Mouse (Mus musculus) forebrain, postnatal 0 days (tissue): ENCODE measurements around the gene Slc35e3. TPM values are rescaled to one million over a fixed set of nuclear protein-coding genes. Genes with fewer than 3 reads are reported as not detected.

Source experiments
- ATAC-seq: fragments of 200-750 bp; cut with Nextera tagmentation; 2 replicates; pipeline ENCODE4 v1.8.0; 2017; ENCODE audit warnings: mild to moderate bottlenecking, moderate library complexity
- DNase-seq: peaks from one replicate; pipeline ENCODE4 v3.0.0-alpha.2; 2015
- H3K27ac ChIP-seq: fragments of 300-500 bp; sonication (generic); 2 replicates; pipeline ENCODE4 v1.5.1; 2014; ENCODE audit warnings: low read depth, mild to moderate bottlenecking, antibody characterized with exemption, low read length, moderate library complexity, mixed read lengths
- H3K27me3 ChIP-seq: fragments of 300-500 bp; sonication (generic); 2 replicates; pipeline ENCODE4 v1.6.1; 2014; ENCODE audit warnings: mild to moderate bottlenecking, low read length, mixed read lengths; ENCODE audit not compliant: insufficient read depth
- H3K36me3 ChIP-seq: fragments of 300-500 bp; sonication (generic); 2 replicates; pipeline ENCODE4 v1.6.1; 2014; ENCODE audit warnings: mild to moderate bottlenecking, moderate library complexity; ENCODE audit not compliant: insufficient read depth
- H3K4me1 ChIP-seq: fragments of 300-500 bp; sonication (generic); 2 replicates; pipeline ENCODE4 v1.6.1; 2014; ENCODE audit warnings: antibody characterized with exemption; ENCODE audit not compliant: insufficient read depth
- H3K4me2 ChIP-seq: fragments of 300-500 bp; sonication (generic); 2 replicates; pipeline ENCODE4 v1.6.1; 2014; ENCODE audit warnings: low read depth, mild to moderate bottlenecking, moderate library complexity
- H3K4me3 ChIP-seq: fragments of 300-500 bp; sonication (generic); 2 replicates; pipeline ENCODE4 v1.5.1; 2014; ENCODE audit warnings: low read depth, low read length, mixed read lengths
- H3K9ac ChIP-seq: fragments of 300-500 bp; sonication (generic); 2 replicates; pipeline ENCODE4 v1.6.1; 2014; ENCODE audit warnings: mild to moderate bottlenecking
- H3K9me3 ChIP-seq: fragments of 300-500 bp; sonication (generic); 2 replicates; pipeline ENCODE4 v1.6.1; 2016; ENCODE audit warnings: low read length
- CTCF ChIP-seq: sonication (generic); IDR thresholded peaks from 2 replicates; pipeline ENCODE4 v1.5.1; 2016; ENCODE audit warnings: antibody characterized with exemption, control low read depth, low read depth
- WGBS: fragments of 180-500 bp; shearing (Covaris S2); extraction: QIAGEN DNeasy Blood & Tissue Kit; methylation state at CpG from one replicate; pipeline ENCODE4 v1.1.7; 2014; 5-methylcytosine and 5-hydroxymethylcytosine counted together
- polyA plus RNA-seq: library from polyadenylated mRNA; unstranded; fragments of >200 nt; fragmentation: Nextera tagmentation; extraction: Ambion mirVana; gene quantifications from 2 replicates; pipeline ENCODE4 v1.2.1, GENCODE M21; 2015
- total RNA-seq: library from RNA; depleted of rRNA; stranded (reverse); fragments of >200 nt; gene quantifications from 2 replicates; pipeline ENCODE4 v1.2.3, GENCODE M21; 2014

Gene Slc35e3
- total and polyA plus RNA-seq, 2 experiments from 2014 or later: 22.9 to 28.3 TPM

DNA sequence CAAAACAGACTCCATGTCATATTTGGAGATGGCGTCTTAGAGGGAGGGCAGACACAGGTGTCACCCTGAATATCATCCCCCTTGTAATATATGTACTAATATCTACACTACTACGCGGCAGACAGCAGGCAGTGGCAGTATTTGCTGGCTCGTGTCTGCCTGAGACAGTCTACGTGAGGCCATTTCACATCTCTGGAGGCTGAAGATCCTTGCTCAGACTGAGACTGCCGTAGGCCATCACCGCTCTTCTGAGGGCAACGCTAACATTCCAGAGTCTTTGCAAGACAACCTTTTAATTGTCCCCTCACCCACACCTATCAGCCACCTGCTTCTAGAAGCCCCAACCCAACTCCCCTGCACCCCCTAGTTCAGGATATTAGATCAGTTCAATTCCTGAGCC, 32.7 kb downstream of the Slc35e3 start:
- DNase-seq (no peak), ATAC-seq (no peak)
- Histone ChIP-seq H3K4me3 (no peak overlapping the region), H3K27me3 (no peaks in the 10 kb centered on the region), H3K27ac (no peak overlapping the region), H3K36me3 (no peaks in the 10 kb centered on the region), H3K9ac (no peak overlapping the region), H3K4me2 (no peak overlapping the region), H3K9me3 (no peaks in the 10 kb centered on the region), H3K4me1 (peaks cover 11% of the 10 kb centered on the region)
- TF ChIP-seq CTCF: no peak
- WGBS: 91% methylated on average over 8 of the region's 8 CpGs

DNA sequence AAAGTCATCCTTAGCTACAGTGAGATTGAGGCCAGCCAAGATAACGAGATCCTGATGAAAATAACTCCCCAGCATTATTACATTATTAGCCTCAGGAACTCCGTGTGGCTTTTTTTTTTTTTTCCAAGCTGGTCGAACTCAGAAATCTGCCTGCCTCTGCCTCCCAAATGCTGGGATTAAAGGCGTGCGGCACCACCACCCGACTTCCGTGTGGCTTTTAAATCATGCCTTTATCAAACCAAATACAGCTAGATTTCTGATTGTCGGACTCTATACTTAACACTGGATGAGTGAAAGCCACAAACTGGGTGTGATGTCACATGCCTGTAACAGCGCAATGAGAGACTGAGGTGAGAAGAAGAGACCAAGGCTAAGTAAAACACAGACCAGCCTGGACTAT, 33.3 kb downstream of the Slc35e3 start:
- no peak for ATAC-seq
- no peak overlapping the region for H3K4me2 ChIP-seq
- H3K36me3 ChIP-seq: 0 out of 2 replicates have a peak, but pooled peaks cover under 1% of the 10 kb centered on the region
- TF ChIP-seq CTCF: no peak
- H3K27me3 ChIP-seq: no peaks in the 10 kb centered on the region
- DNase-seq: no peak
- no peaks in the 10 kb centered on the region for H3K9me3 ChIP-seq
- H3K4me3 ChIP-seq: no peak overlapping the region
- H3K9ac ChIP-seq: no peak overlapping the region
- WGBS: 85% methylated on average over 9 of the region's 9 CpGs
- H3K27ac ChIP-seq: no peak overlapping the region
- H3K4me1 ChIP-seq: peaks cover 11% of the 10 kb centered on the region

DNA sequence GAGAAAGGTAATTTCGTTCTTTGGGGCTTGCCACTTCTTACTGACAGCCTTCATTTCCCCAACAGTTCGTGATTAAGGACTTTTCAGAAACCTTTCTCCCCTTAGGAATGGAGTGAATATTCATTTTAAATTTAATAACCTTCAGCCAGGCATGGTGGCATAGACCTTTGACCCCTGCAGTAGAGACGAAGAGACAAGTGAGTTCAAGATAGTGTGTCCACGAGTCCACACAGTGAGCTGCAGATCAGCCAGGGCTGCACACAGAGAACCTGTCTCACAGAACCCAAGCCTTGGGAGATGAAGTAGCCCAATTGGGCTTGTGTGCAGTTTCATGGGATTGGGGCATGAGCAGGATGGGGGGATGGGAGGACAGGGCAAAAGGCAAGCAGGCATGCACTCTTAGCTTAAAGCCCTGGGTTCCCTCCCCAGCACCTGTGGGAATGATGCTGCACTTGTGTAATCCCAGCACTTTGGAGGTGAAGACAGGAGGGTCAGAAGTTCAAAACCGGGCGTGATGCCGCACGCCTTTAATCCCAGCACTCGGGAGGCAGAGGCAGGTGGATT, 33.9 kb downstream of the Slc35e3 start:
- ATAC-seq (no peak), DNase-seq (no peak)
- peaks cover 11% of the 10 kb centered on the region for H3K4me1 ChIP-seq
- H3K27ac ChIP-seq: no peak overlapping the region
- no peak overlapping the region for H3K4me3 ChIP-seq
- no peak for TF ChIP-seq CTCF
- H3K27me3 ChIP-seq: no peaks in the 10 kb centered on the region
- no peak overlapping the region for H3K9ac ChIP-seq
- H3K4me2 ChIP-seq: no peak overlapping the region
- H3K9me3 ChIP-seq: no peaks in the 10 kb centered on the region
- peaks cover 4% of the 10 kb centered on the region; the same call in 1 of the 2 replicates for H3K36me3 ChIP-seq
- WGBS: 92% methylated on average over 9 of the region's 9 CpGs

DNA sequence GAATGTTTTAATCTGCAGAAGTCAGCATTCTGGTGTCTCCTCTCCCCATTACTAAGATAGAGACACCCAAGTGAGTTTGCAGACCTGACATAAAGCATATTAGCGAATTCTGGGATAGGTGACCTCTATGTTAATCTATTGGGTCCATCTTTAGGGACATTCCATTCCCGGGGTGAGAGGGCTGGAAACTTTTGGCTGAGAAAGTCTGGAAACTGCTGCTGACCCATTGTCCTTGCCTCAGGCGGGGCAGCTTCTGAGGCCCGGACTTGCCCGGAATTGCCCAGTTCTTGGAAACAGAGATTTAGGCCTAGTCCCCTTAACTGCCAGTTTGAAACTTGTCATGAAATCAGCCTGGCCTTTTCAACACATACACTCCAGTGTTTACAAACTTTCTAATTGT, 34.8 kb downstream of the Slc35e3 start:
- H3K27ac ChIP-seq: no peak overlapping the region
- H3K4me2 ChIP-seq: peak overlapping the region; percentile 65
- H3K36me3 ChIP-seq: peaks cover 12% of the 10 kb centered on the region
- no peak overlapping the region; the same call in 1 of the 2 replicates for H3K9ac ChIP-seq
- peaks cover 15% of the 10 kb centered on the region for H3K4me1 ChIP-seq
- no peak for TF ChIP-seq CTCF
- H3K9me3 ChIP-seq: no peaks in the 10 kb centered on the region
- DNase-seq: no peak
- H3K27me3 ChIP-seq: no peaks in the 10 kb centered on the region
- ATAC-seq: no peak
- H3K4me3 ChIP-seq: peak overlapping the region; percentile 100
- 64% methylated on average over 5 of the region's 5 CpGs for WGBS

DNA sequence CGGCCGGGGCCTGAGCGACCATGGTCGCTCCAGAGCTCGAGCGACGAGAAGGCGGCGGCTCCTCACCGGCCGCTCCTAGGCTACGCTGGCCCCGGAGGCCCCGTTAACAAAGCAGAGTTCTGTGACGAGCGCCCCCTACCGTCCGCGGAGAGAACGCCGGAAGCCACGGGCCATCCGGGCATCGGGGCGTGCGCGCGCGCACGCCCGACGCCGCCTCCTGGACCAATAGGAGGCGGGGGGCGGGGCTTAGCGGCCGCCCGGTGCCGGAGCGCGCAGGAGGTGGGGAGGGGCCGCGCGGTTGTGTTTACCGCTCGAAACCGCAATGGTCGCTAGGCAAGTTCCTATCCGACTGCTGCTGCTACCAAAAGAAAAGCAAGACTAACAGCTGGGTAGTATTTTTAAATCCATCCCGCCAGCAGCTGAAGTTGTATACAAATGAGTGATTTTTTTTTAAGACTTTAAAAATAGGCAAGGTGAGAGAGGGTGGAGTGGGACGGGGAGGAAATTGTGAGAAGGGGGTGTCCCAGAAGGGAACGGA, 35.5 kb downstream of the Slc35e3 start, which contains the start of gene Mdm2:
Gene Mdm2 (minus strand): TSS at position 155 of the 538 bp plus-strand sequence.
- DNase-seq: peak; percentile 98
- WGBS: under 1% methylated on average over 51 of the region's 52 CpGs
- TF ChIP-seq CTCF: peak; percentile 83

DNA sequence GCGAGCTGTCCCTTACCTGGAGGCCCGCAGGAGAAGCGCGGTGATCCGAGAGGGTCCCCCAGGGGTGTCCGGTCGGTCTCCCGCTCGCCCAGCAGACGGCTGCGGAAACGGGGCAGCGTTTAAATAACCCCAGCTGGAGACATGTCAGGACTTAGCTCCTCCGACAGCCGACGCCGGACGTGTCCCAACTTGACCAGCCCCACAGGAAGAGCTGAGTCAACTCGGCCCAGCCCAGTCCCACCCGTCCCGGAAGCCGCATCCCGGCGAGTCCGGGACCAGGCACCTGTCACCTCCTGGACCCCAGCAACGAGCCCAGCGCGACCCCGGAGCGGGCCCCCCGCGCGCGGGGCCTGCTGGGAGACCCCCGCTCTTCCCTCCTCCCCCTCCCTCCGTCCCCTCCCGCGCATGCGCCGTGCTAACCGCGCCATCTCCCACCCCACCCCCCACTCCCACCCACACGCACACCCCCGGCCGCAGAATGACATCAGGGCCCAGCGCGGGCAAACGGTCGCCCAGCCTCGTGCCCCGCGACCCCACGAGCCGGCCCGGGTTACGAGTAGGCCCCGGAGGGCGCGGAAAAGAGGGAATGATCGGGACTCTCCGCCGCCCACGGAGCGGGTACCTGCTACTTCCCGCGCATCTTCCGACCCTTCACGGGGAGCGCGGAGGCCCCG, 36.1 kb downstream of the Slc35e3 start:
- 2% methylated on average over 62 of the region's 71 CpGs for WGBS
- Histone ChIP-seq H3K36me3 (peaks cover 19% of the 10 kb centered on the region), H3K4me1 (peaks cover 15% of the 10 kb centered on the region), H3K9me3 (no peaks in the 10 kb centered on the region), H3K4me3 (peak overlapping the region; percentile 100), H3K27me3 (no peaks in the 10 kb centered on the region), H3K4me2 (peak overlapping the region; percentile 64), H3K9ac (peak overlapping the region; percentile 100), H3K27ac (peak overlapping the region; percentile 100)
- no peak for TF ChIP-seq CTCF
- ATAC-seq (peak; percentile 72), DNase-seq (peak; percentile 91)

More for the DNA sequence above, 35.5 kb downstream of the Slc35e3 start, which contains the start of gene Mdm2:
- Histone ChIP-seq H3K9me3 (no peaks in the 10 kb centered on the region), H3K4me3 (peak within 1 kb of the TSS; percentile 100), H3K27me3 (no peaks in the 10 kb centered on the region), H3K9ac (peak within 1 kb of the TSS; percentile 100), H3K4me1 (peaks cover 15% of the 10 kb centered on the region), H3K27ac (peak within 1 kb of the TSS; percentile 100), H3K36me3 (peaks cover 13% of the 10 kb centered on the region), H3K4me2 (peak within 1 kb of the TSS; percentile 65)
- peak; percentile 97 for ATAC-seq

DNA sequence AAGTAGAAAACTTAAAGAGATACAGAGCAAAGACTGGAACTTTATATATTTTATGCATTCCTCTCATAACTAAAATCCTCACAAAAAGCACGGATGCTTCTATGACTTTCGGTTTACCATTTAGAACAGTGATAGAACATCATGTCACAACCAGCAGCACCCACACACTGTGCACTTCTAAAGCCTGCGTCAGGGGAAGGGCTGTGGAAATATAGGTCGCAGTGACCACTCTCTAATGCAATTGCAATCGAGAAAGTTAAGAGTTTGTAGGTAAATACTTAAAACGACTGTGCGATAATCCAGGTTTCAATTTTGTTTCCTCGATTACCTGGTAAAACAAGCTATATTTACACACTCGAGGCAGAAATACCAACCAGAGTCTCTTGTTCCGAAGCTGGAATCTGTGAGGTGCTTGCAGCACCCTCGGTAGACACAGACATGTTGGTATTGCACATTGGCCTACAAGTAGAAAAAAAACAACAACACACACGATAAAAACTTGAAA, 36.8 kb downstream of the Slc35e3 start:
- Histone ChIP-seq H3K4me3 (peak overlapping the region; percentile 100), H3K27me3 (no peaks in the 10 kb centered on the region), H3K27ac (peak overlapping the region; percentile 100; the same call in 1 of the 2 replicates), H3K9me3 (no peaks in the 10 kb centered on the region), H3K36me3 (peaks cover 25% of the 10 kb centered on the region), H3K4me2 (peak overlapping the region; percentile 64), H3K4me1 (peaks cover 15% of the 10 kb centered on the region), H3K9ac (peak overlapping the region; percentile 100)
- WGBS: 44% methylated on average over 12 of the region's 12 CpGs
- TF ChIP-seq CTCF: no peak
- no peak for DNase-seq
- ATAC-seq: no peak
